Mouse (Mus musculus) embryonic stem cell, embryonic (primary cell): ENCODE measurements around the gene Tmie.

Experiments
- CTCF ChIA-PET, 4 experiments: fragments of 300-600 bp in 2 of 4; fragments of 350-600 bp in 2 of 4; sonication (Branson Sonifier 250); formaldehyde crosslinking; loops; one replicate each; lab custom pipeline; 2022; ENCODE audit warnings: inconsistent platforms in 2 of 4; lab: Charles Lee
- POLR2A ChIA-PET, 4 experiments: fragments of 300-600 bp in 2 of 4; fragments of 350-600 bp in 2 of 4; sonication (Branson Sonifier 250); formaldehyde crosslinking; loops; one replicate each; lab custom pipeline; 2022; ENCODE audit warnings: antibody characterized with exemption in 4 of 4, inconsistent platforms in 1 of 4; lab: Charles Lee

Tmie gene

GRCm38 (mm10) chr9:110879998-110880561 lies at the start of gene Tmie:
TSS of gene Tmie (minus strand) at chr9:110880113.
- CTCF ChIA-PET: interaction anchor here (0.6 to 2.9 kb wide), 24 partner anchors 9 to 1024 kb away, joined by 3 to 23 read pairs (median 6); partner anchors contain the start of gene Fam240a (in 1 of the 4)
- POLR2A ChIA-PET: interaction anchor here (0.6 to 2.9 kb wide), 40 partner anchors 8 to 583 kb away, joined by 3 to 24 read pairs (median 4); partner anchors contain the start of genes Lrrc2 (in 1 of the 4), Nbeal2 (in 1 of the 4), Nradd (in 1 of the 4) and Ptpn23 (in 1 of the 4)

- ChIA-PET CTCF (interaction anchor here (0.5 to 3.6 kb wide), 109 partner anchors 8 to 514 kb away, joined by 3 to 49 read pairs (median 4); partner anchors contain the start of genes Lrrc2 (in 2 of the 4), Tdgf1 (in 2 of the 4), Als2cl (in 1 of the 4) and Tmie (in 1 of the 4)), POLR2A (interaction anchor here in 3 of 4 experiments (0.5 to 4.5 kb wide), 39 partner anchors 8 to 1024 kb away, joined by 3 to 28 read pairs (median 4); partner anchors contain the start of genes Tmie (in 2 of the 3), Als2cl (in 1 of the 3), Epm2aip1 (in 1 of the 3) and Lrrc2 (in 1 of the 3))
Observed at GRCm38 (mm10) chr9:110922759-110923158, 42.8 kb upstream of the Tmie start.

- POLR2A ChIA-PET: no interaction called here
- CTCF ChIA-PET: interaction anchor here in 2 of 4 experiments (0.7 to 3.6 kb wide), 4 partner anchors 23 to 137 kb away, joined by 3 to 41 read pairs (median 3); no protein-coding TSS in a partner anchor
Observed at GRCm38 (mm10) chr9:110920665-110921419, 40.9 kb upstream of the Tmie start.

GRCm38 (mm10) chr9:110916786-110917185 lies 36.9 kb upstream of the Tmie start, which contains the start of gene Fam240a:
TSS of gene Fam240a (minus strand) at chr9:110916861.
- POLR2A ChIA-PET: interaction anchor here in 2 of 4 experiments (1.0 to 1.8 kb wide), 2 partner anchors 15 to 29 kb away, joined by 3 to 5 read pairs; partner anchors contain the start of gene Tdgf1 (in 1 of the 2)
- CTCF ChIA-PET: interaction anchor here in 3 of 4 experiments (0.9 to 1.5 kb wide), 4 partner anchors 24 to 81 kb away, joined by 3 to 5 read pairs (median 4); partner anchors contain the start of genes Als2cl (in 1 of the 3) and Tmie (in 1 of the 3)

- POLR2A ChIA-PET: interaction anchor here in 2 of 4 experiments (0.7 to 1.2 kb wide), 3 partner anchors 24 to 393 kb away, joined by 3 read pairs; no protein-coding TSS in a partner anchor
- CTCF ChIA-PET: no interaction called here
Observed at GRCm38 (mm10) chr9:110915466-110915865, 35.6 kb upstream of the Tmie start.

- CTCF ChIA-PET: interaction anchor here in 3 of 4 experiments (0.7 to 1.5 kb wide), 5 partner anchors 8 to 25 kb away, joined by 3 to 8 read pairs (median 4); no protein-coding TSS in a partner anchor
- POLR2A ChIA-PET: interaction anchor here in 3 of 4 experiments (0.6 to 1.3 kb wide), 7 partner anchors 8 to 249 kb away, joined by 3 to 4 read pairs (median 3); partner anchors contain the start of gene Tdgf1 (in 1 of the 3)
Observed at GRCm38 (mm10) chr9:110914631-110915236, 34.8 kb upstream of the Tmie start.

- POLR2A ChIA-PET: interaction anchor here in 2 of 4 experiments (0.6 kb wide), 2 partner anchors 30 to 388 kb away, joined by 3 read pairs; partner anchors contain the start of genes Als2cl (in 1 of the 2) and Tmie (in 1 of the 2)
- CTCF ChIA-PET: interaction anchor here in 3 of 4 experiments (0.9 to 2.9 kb wide), 5 partner anchors 13 to 87 kb away, joined by 3 to 12 read pairs (median 4); partner anchors contain the start of gene Tmie (in 1 of the 3)
Observed at GRCm38 (mm10) chr9:110909371-110909967, 29.6 kb upstream of the Tmie start.

- ChIA-PET POLR2A (interaction anchor here in 1 of 4 experiments (0.6 kb wide), 1 partner anchor 389 kb away, joined by 3 read pairs; no protein-coding TSS in a partner anchor), CTCF (interaction anchor here in 1 of 4 experiments (1.5 kb wide), 1 partner anchor 14 kb away, joined by 5 read pairs; no protein-coding TSS in a partner anchor)
Observed at GRCm38 (mm10) chr9:110908631-110909016, 28.7 kb upstream of the Tmie start.

- ChIA-PET CTCF (interaction anchor here in 2 of 4 experiments (0.6 to 1.5 kb wide), 2 partner anchors 15 to 374 kb away, joined by 5 read pairs; no protein-coding TSS in a partner anchor), POLR2A (no interaction called here)
Observed at GRCm38 (mm10) chr9:110907838-110908630, 28.1 kb upstream of the Tmie start.

- POLR2A ChIA-PET: no interaction called here
Observed at GRCm38 (mm10) chr9:110907201-110907837, 27.4 kb upstream of the Tmie start.

GRCm38 (mm10) chr9:110902271-110902670 lies 22.4 kb upstream of the Tmie start:
- ChIA-PET POLR2A (interaction anchor here in 3 of 4 experiments (0.5 to 1.2 kb wide), 4 partner anchors 9 to 977 kb away, joined by 3 to 5 read pairs (median 4); no protein-coding TSS in a partner anchor), CTCF (interaction anchor here (0.6 to 1.8 kb wide), 5 partner anchors 12 to 183 kb away, joined by 3 to 5 read pairs (median 4); no protein-coding TSS in a partner anchor)

More at GRCm38 (mm10) chr9:110907201-110907837, 27.4 kb upstream of the Tmie start:
- CTCF ChIA-PET: interaction anchor here in 1 of 4 experiments (0.6 kb wide), 1 partner anchor 374 kb away, joined by 5 read pairs; no protein-coding TSS in a partner anchor

- ChIA-PET POLR2A (interaction anchor here in 1 of 4 experiments (0.8 kb wide), 1 partner anchor 53 kb away, joined by 3 read pairs; no protein-coding TSS in a partner anchor), CTCF (interaction anchor here in 2 of 4 experiments (0.5 to 1.8 kb wide), 6 partner anchors 11 to 247 kb away, joined by 3 to 10 read pairs (median 3); no protein-coding TSS in a partner anchor)
Observed at GRCm38 (mm10) chr9:110901204-110901603, 21.3 kb upstream of the Tmie start.

- ChIA-PET POLR2A (no interaction called here), CTCF (interaction anchor here in 2 of 4 experiments (1.1 to 1.3 kb wide), 2 partner anchors 23 kb away, joined by 3 to 4 read pairs; no protein-coding TSS in a partner anchor)
Observed at GRCm38 (mm10) chr9:110899451-110900008, 19.6 kb upstream of the Tmie start.

GRCm38 (mm10) chr9:110896595-110896994 lies 16.7 kb upstream of the Tmie start:
- POLR2A ChIA-PET: interaction anchor here in 2 of 4 experiments (0.6 to 5.3 kb wide), 14 partner anchors 8 to 393 kb away, joined by 3 to 24 read pairs (median 5); partner anchors contain the start of genes Als2cl (in 2 of the 2), Tmie (in 2 of the 2), Prss43 (in 1 of the 2) and Tdgf1 (in 1 of the 2)
- CTCF ChIA-PET: interaction anchor here in 3 of 4 experiments (0.9 to 3.0 kb wide), 10 partner anchors 16 to 115 kb away, joined by 3 to 12 read pairs (median 4); partner anchors contain the start of genes Als2cl (in 2 of the 3) and Tmie (in 2 of the 3)
